Mouse (Mus musculus) erythroblast, embryonic 14.5 days (primary cell): ENCODE data around the gene Vasn.

Experiments used
- GATA1 ChIP-seq: IDR thresholded peaks from 2 replicates; pipeline ENCODE4 v1.6.1; 2012; ENCODE audit warnings: low read length, inconsistent platforms, mixed read lengths
- TAL1 ChIP-seq: IDR thresholded peaks from 3 replicates; pipeline ENCODE4 v1.6.1; 2012; ENCODE audit warnings: low read length, inconsistent platforms, mixed read lengths

DNA sequence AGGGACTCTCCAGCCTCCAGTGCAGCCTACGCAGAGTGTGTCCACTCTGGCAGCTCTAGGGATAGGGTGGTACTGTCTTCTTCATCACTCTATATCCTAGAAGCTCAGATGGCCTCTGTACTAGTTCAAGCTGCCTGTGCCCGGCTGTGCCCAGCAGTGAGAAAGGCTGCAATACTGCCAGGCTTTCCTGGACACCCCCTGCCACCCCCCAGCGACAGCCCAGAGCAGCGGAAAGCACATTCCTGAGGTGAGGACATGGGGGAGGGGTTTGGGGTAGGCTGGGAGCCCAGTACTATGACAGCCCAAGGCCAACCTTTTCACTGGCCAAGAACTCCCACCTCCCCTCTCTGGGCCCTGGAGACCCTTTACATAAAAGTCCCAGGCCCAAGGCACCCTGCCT, 4.0 kb upstream of the Vasn start:
- TF ChIP-seq TAL1 (no peak), GATA1 (no peak)
